Mouse (Mus musculus) retina, postnatal 7 days (tissue): ENCODE results near the gene Slc43a2.
"Not testable (repeated sequence)": the region's sequence is repeated elsewhere in the genome, so short reads cannot be mapped to it uniquely, and the experiment has no call there.

Experiments
- DNase-seq: peaks from one replicate; pipeline ENCODE4 v3.0.0-alpha.2; 2012; ENCODE audit warnings: low read depth, low spot score

The Slc43a2 gene

GRCm38 (mm10) chr11:75551321-75551720, 19.8 kb downstream of the Slc43a2 start:
- no peak for DNase-seq

GRCm38 (mm10) chr11:75551961-75552441, 20.5 kb downstream of the Slc43a2 start:
- no peak for DNase-seq

GRCm38 (mm10) chr11:75552906-75553482, 21.5 kb downstream of the Slc43a2 start:
- no peak for DNase-seq

GRCm38 (mm10) chr11:75556006-75556405, 24.5 kb downstream of the Slc43a2 start:
- not testable (repeated sequence) for DNase-seq

- no peak for DNase-seq
Observed at GRCm38 (mm10) chr11:75557142-75557541, 25.6 kb downstream of the Slc43a2 start.

- no peak for DNase-seq
Observed at GRCm38 (mm10) chr11:75558101-75558500, 26.6 kb downstream of the Slc43a2 start.

GRCm38 (mm10) chr11:75559870-75560504, 28.5 kb downstream of the Slc43a2 start:
- no peak for DNase-seq

- DNase-seq, result no peak
Observed at GRCm38 (mm10) chr11:75560530-75561409, 29.3 kb downstream of the Slc43a2 start.

GRCm38 (mm10) chr11:75561410-75561791, 29.9 kb downstream of the Slc43a2 start:
- DNase-seq, result no peak

GRCm38 (mm10) chr11:75562840-75563239, 31.3 kb downstream of the Slc43a2 start:
- DNase-seq, result no peak

GRCm38 (mm10) chr11:75563851-75564548, 32.5 kb downstream of the Slc43a2 start:
- no peak for DNase-seq

- no peak for DNase-seq
Observed at GRCm38 (mm10) chr11:75565849-75566248, 34.4 kb downstream of the Slc43a2 start.

- no peak for DNase-seq
Observed at GRCm38 (mm10) chr11:75566276-75567196, 35.0 kb downstream of the Slc43a2 start.

GRCm38 (mm10) chr11:75567346-75568114, 36.0 kb downstream of the Slc43a2 start:
- DNase-seq, result no peak

- DNase-seq, result no peak
Observed at GRCm38 (mm10) chr11:75568115-75568511, 36.6 kb downstream of the Slc43a2 start.

- no peak for DNase-seq
Observed at GRCm38 (mm10) chr11:75568962-75569361, 37.5 kb downstream of the Slc43a2 start.

- no peak for DNase-seq
Observed at GRCm38 (mm10) chr11:75570375-75571125, 39.1 kb downstream of the Slc43a2 start.

GRCm38 (mm10) chr11:75571126-75571990, 39.9 kb downstream of the Slc43a2 start:
- DNase-seq, result no peak
